Mouse (Mus musculus) adrenal gland, postnatal 14 days (tissue): ENCODE results near the gene Dyrk1b. TPM values are rescaled to one million over a fixed set of nuclear protein-coding genes. Genes with fewer than 3 reads are reported as not detected.
A peak's percentile ranks its signal among the peaks of the same experiment; 100 is the strongest.
"Not testable (repeated sequence)": the region's sequence is repeated elsewhere in the genome, so short reads cannot be mapped to it uniquely, and the experiment has no call there.

Source experiments
- DNase-seq: peaks from one replicate; pipeline ENCODE4 v3.0.0; 2021; ENCODE audit warnings: mixed read lengths
- long read RNA-seq, 2 experiments: library from polyadenylated mRNA; stranded (forward); transcript quantifications; one replicate each; pipeline ENCODE4 v2.0.0; 2021
- total RNA-seq: library from RNA; stranded (reverse); gene quantifications from 2 replicates; pipeline ENCODE4 v1.2.3, GENCODE M21; 2021

Dyrk1b gene
- total RNA-seq = 34.7 and 35.0 TPM in 2 replicates
- long read RNA-seq, experiment 1, partial matches to known transcripts = 2 of 13 reads
- long read RNA-seq, experiment 1, other reads (novel, unspliced or antisense) = 4 of 13 reads
- long read RNA-seq, experiment 2, partial matches to known transcripts = 1 of 13 reads
- long read RNA-seq, experiment 2, other reads (novel, unspliced or antisense) = 5 of 13 reads

- peak; percentile 99 for DNase-seq
Measured at GRCm38 (mm10) chr7:28179228-28179627, at the start of gene Dyrk1b. TSS of gene Dyrk1b (plus strand) at chr7:28179469.

GRCm38 (mm10) chr7:28137613-28138012 is 41.7 kb upstream of the Dyrk1b start:
- DNase-seq = peak; percentile 69

DNA sequence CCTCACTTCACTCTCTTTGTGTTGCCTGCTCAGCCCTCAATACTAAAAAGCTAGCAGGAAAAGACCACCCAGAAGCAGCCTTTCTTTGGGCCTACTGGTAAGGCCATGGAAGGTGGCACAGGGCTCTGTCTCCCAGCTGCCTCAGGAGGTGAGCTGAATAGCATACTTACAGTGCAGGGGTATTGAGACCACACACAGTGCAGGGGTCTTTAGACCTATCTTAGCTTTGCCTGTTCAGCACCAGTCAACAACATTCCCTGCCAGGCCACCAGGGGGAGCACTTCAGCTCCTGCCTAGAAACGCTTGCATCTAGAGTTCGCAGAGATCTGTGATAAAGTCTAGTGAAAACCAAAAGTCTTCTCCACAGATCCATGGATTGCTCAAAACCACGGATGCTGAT is 31.0 kb upstream of the Dyrk1b start:
- peak; percentile 87 for DNase-seq

GRCm38 (mm10) chr7:28149841-28150240 is 29.4 kb upstream of the Dyrk1b start:
- DNase-seq = no peak

DNA sequence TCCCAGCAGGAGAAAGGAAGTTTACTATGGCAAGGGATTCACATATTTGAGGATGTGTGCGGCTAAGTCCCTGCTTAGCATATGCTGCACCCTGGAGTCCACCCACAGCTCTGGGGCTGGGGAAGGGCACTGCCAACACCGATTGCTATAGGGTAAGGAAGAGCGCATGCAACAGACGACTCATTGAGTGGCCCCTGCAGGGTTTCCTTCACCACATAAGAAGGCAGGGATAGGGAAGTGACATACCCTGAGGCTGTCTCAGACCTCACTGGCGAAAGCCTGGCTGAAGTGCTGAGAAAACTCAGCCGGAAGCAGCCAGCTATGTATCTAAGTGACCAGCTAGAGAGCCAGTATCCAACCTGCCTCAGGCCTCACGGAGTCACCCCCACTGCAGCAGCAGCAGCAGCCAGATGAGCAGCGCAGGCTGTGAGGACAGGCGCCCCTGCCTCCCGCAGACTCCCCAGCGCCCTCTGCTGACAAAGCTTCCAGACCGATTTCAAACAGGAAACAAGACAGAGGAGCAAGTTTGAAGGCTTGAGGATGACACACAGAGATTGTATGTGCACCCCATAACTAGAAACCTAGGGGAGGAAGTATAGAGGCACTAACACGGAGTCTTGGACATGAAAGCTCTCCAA is 27.6 kb upstream of the Dyrk1b start:
- DNase-seq = peak; percentile 75

GRCm38 (mm10) chr7:28153595-28153994 is 25.7 kb upstream of the Dyrk1b start:
- DNase-seq = not testable (repeated sequence)

- no peak for DNase-seq
Measured at GRCm38 (mm10) chr7:28159292-28159691, 20.0 kb upstream of the Dyrk1b start.

DNA sequence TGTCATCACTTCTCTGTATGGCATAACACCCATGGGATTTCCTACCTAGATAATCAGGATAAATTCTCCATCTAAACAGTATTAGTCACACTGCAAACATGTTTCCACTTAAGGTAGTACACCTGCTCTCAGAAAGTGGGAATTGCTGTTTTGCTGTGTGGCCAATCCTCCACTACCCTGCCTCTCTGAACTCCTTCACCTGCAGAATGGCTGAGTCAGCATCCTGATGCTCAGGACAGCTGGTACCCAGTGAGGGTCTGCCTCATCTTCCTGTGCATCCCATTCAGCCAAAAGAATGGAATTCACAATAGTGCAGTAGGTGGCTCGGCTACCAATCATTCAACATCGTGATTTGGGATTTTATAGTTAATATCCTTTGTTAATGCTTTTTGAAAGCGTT is 19.4 kb upstream of the Dyrk1b start:
- no peak for DNase-seq

DNA sequence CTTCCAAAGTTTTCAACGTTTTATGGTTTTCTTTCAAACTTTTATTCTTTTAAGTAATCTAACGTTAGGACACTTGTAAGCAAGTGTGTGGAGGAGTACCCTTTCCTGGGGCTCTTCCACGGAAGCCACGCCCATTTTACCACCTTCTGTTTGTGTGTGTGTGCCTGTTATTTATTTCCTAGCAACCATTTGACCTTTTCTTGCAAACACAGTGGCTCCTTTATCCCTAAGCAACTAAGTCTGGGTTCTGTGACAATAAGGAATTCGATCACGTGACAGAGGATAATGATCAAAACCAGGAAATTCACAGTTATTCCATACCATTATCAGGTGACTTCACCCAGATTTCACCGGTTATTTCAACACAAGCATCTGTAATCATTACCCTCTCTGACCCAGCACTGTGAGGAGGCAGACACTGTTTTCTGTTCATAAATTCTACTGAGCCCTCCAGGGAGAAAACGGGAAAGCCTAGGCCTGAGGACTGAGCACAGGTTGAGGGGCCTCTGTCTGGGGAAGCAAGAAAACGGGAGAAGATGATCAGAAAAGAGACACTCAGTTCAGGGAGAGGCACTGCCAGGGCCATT is 18.0 kb upstream of the Dyrk1b start:
- DNase-seq = no peak

GRCm38 (mm10) chr7:28165406-28165805 is 13.9 kb upstream of the Dyrk1b start:
- DNase-seq = no peak

DNA sequence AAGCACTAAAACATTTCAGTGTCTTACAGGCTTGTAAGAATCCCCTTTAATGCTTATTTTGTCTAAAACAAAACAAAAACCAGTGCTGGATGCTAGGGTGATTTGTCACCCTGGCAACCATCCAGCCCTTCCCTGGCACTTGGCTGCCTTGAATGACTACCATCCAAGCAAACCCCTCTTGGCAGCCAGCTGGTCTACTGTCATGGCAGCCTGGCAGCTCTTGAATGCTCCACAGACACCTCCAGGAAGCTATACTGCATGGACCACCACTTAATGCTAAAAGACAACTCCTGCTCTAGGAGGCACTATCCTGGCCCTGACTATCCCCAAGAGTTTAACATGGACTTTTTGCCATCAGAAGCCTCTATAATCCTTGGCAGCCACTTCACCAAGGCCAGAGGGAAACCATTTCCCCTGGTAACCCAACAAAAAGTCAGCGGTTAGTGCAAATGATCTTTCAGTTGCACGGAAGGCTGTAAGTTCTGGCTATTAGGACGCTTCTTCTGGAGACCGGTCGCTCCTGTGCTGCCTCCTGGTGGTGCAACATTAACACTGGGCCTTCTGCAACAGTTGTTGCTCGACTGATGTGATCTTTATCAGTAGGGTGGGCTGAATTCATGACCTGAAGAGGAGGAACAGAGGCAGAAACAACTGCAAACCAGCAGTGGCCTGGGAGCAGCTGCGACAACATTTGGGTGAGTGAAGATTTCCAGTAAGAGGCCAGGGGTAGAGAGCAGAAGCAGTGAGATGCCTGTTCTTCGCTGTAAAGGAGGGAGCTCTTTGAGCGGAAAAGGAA is 10.8 kb upstream of the Dyrk1b start:
- DNase-seq = peak; percentile 89

GRCm38 (mm10) chr7:28169489-28170422 is 9.5 kb upstream of the Dyrk1b start, which contains the start of gene Fbl:
TSS of gene Fbl (plus strand) at chr7:28169710.
- peak; percentile 94 for DNase-seq

- DNase-seq = no peak
Measured at GRCm38 (mm10) chr7:28175358-28175757, 3.9 kb upstream of the Dyrk1b start.

DNA sequence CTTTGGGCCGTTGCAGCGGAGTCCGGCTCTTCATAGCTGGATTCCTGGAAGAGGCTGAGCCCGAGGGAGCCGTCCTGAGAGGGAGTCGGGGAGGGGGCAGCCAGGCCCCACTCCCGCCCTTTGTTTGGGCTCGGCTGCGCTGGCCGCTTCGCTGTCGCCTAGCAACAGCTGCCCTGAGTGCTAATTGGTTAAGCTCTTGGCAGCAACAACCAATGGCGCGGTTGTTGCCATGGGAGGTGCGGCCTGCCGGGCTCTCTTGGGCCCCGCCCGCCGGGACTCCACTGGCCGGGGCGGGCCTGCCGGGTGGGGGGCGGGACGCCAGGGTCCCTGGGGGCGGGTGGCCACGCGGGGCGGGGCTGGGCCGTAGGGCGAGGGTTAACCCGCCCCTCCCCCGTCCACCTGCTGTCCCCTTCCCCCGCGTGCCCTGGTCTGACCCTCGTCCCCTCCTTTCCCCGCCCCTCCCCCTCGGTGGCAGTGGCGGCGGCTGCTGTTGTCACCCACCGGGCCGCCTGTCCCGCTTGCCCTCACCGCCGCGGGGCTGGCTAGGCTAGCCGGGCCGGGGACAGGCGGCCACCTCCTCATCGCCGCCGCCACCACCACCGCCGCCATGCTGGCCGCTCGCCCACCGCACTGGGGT is 590 bp downstream of the Dyrk1b start:
- DNase-seq = peak; percentile 97

DNA sequence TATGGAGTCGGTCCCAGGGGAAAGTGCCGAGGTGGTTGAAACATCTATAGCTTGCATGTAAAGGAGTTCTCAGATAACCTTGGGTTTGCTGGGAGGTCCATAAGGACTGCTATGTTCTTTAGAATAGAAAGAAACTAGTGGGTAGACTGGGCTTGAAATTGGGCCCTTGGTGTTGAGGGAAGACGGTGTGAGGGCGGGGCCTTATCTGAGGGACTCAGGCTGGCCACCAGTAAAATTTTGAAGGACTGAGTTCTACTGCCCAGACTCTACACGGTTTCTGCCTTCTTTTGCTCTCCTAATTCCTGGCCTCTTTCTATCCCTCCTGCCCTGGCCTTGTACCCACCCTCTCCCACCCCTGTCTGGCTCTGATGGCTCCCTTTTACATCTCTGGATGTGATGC is 1.6 kb downstream of the Dyrk1b start:
- no peak for DNase-seq

DNA sequence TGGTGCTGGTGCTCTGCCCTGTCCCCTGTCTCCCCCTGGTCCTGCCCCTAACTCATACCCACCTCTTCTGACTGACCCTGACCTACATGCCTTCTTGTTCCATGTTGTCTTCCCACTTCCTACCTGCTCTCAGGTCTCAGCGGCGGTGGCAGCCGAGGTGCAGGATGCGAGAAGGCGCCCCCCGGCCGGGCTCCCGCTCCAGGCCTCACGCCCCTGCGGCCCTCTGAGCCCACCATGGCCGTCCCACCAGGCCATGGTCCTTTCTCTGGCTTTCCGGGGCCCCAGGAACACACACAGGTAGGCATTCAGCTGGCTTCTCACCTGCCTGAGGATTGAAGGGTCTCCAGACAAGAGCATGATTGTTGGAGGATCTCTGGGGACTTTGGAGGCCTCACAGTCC is 2.1 kb downstream of the Dyrk1b start:
- DNase-seq = peak; percentile 10

- peak; percentile 6 for DNase-seq
Measured at GRCm38 (mm10) chr7:28182320-28182719, 3.1 kb downstream of the Dyrk1b start.

DNA sequence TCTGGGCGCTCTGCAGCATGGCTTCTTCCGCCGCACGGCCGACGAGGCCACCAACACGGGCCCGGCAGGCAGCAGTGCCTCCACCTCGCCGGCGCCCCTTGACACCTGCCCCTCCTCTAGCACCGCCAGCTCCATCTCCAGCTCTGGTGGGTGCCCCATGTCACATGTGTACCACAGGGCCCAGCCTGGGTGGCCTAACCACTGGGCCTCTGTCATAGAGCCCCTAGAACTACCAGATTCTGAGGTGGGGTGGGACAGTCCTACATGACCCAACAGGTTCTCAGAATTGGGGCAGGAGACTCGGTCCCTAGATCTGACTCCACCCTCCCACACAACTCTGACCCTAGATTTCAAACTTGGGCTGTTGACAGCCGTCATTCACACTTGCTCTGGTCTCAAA is 6.6 kb downstream of the Dyrk1b start:
- DNase-seq = no peak

GRCm38 (mm10) chr7:28186631-28187030 is 7.4 kb downstream of the Dyrk1b start:
- DNase-seq = peak; percentile 4

DNA sequence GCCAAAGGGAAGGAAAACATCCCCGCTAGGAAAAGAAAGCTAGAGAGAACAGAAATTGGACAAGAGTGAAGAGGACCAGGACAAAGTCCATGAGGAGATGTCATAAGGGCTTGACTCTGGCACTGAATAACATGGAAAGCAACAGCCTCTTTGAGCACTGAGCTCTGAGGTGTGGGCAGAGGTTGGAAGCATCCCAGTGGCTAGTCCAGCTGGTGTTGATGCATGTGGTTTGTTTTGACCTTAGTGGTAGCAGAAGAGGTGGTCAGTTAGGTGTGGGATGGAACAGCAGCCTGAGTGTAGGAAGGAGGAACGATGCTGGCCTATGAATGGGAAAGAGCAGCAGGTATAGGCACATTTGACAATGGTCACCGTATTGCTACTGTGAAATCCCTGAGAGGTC is 12.2 kb downstream of the Dyrk1b start:
- no peak for DNase-seq

DNA sequence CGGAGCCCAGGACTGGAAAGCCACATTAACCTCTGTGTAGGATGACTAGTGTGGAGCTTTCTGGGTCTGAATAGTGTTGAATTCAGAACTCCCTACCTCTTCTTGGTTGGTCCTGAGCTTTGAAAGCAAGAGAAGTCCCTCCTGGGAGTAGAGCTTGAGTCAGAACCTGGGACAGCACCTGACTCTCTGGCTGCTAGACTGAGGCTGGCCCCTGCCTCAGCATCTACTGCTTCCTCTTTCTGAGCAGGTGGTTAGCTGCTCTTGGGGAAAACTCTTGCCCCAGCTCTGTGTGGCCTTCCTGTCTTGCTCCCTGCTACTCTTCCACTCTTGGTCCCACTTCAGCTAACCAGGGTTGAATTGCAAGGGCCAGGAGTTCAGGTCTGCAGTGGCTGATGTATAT is 12.6 kb downstream of the Dyrk1b start:
- DNase-seq = no peak
